Mouse (Mus musculus) embryonic facial prominence, embryonic 15.5 days (tissue): ENCODE measurements around the gene AW822073. TPM values are rescaled to one million over a fixed set of nuclear protein-coding genes. Genes with fewer than 3 reads are reported as not detected.

Experiments used
- polyA plus RNA-seq: library from polyadenylated mRNA; unstranded; fragments of >200 nt; fragmentation: Nextera tagmentation; extraction: Ambion mirVana; gene quantifications from 2 replicates; pipeline ENCODE4 v1.2.1, GENCODE M21; 2015

The AW822073 gene
- polyA plus RNA-seq, 1 experiment from 2014 or later, result not detected

Other genes with a start within 250 kb of the AW822073 start
- gene Duxf3, start 7.7 kb upstream of the AW822073 start, polyA plus RNA-seq, result not detected in 2 replicates
- not detected in 2 replicates for gene Gm4981, start 11.8 kb upstream of the AW822073 start, polyA plus RNA-seq
- gene Gcc2, start 30.6 kb upstream of the AW822073 start, polyA plus RNA-seq, result 56.7 and 57.4 TPM in 2 replicates
- 121 and 124 TPM in 2 replicates for gene Lims1, start 98.5 kb upstream of the AW822073 start, polyA plus RNA-seq
- 19.0 and 20.7 TPM in 2 replicates for gene Ranbp2, start 222.0 kb upstream of the AW822073 start, polyA plus RNA-seq